Mouse (Mus musculus): ENCODE data around the gene Suclg2.

GRCm38 (mm10) chr6:95716476-95716875 is 2.1 kb downstream of the Suclg2 start:
- TF ChIP-seq CTCF (IDR thresholded peaks at IDR 0.05) (no peak), POLR2A (IDR thresholded peaks at IDR 0.05; ENCODE audit: insufficient read depth, low read depth, low read length) (no peak)

All from heart, adult 2 months (tissue).